Mouse (Mus musculus) intestine, embryonic 14.5 days (tissue): Measurements from ENCODE around the gene Atxn1l. TPM values are rescaled to one million over a fixed set of nuclear protein-coding genes. Genes with fewer than 3 reads are reported as not detected.

Experiments used
- ATAC-seq: fragments of 200-750 bp; cut with Nextera tagmentation; replicated peaks from 2 replicates; pipeline ENCODE4 v1.8.0; 2017; ENCODE audit warnings: low read depth, moderate number of reproducible peaks, moderate TSS enrichment, moderate library complexity; ENCODE audit not compliant: low FRiP score, low TSS enrichment
- DNase-seq: peaks from one replicate; pipeline ENCODE4 v3.0.0-alpha.2; 2018; ENCODE audit warnings: low spot score
- H3K27ac ChIP-seq: fragments of 300-500 bp; sonication (generic); 2 replicates; pipeline ENCODE4 v1.5.1; 2014; ENCODE audit warnings: low read depth, mild to moderate bottlenecking, control low read depth
- H3K27me3 ChIP-seq: fragments of 300-500 bp; sonication (generic); replicated peaks from 2 replicates; pipeline ENCODE4 v1.6.1; 2014; ENCODE audit warnings: low read length, control low read depth; ENCODE audit not compliant: control insufficient read depth, insufficient read depth
- H3K36me3 ChIP-seq: fragments of 300-500 bp; sonication (generic); 2 replicates; pipeline ENCODE4 v1.6.1; 2014; ENCODE audit warnings: low read length, control low read depth; ENCODE audit not compliant: control insufficient read depth, insufficient read depth
- H3K4me1 ChIP-seq: fragments of 300-500 bp; sonication (generic); replicated peaks from 2 replicates; pipeline ENCODE4 v1.6.1; 2014; ENCODE audit warnings: low read length, control low read depth, mixed read lengths; ENCODE audit not compliant: control insufficient read depth, insufficient read depth
- H3K4me2 ChIP-seq: fragments of 300-500 bp; sonication (generic); 2 replicates; pipeline ENCODE4 v1.6.1; 2014; ENCODE audit warnings: low read length
- H3K4me3 ChIP-seq: fragments of 300-500 bp; sonication (generic); 2 replicates; pipeline ENCODE4 v1.5.1; 2014; ENCODE audit warnings: low read depth, low read length, control low read depth, mixed read lengths
- H3K9ac ChIP-seq: fragments of 300-500 bp; sonication (generic); 2 replicates; pipeline ENCODE4 v1.6.1; 2014; ENCODE audit warnings: mild to moderate bottlenecking, low read length
- H3K9me3 ChIP-seq: fragments of 300-500 bp; sonication (generic); 2 replicates; pipeline ENCODE4 v1.6.1; 2016; ENCODE audit warnings: low read length, control low read depth; ENCODE audit not compliant: control insufficient read depth
- WGBS: fragments of 180-500 bp; shearing (Covaris S2); extraction: QIAGEN DNeasy Blood & Tissue Kit; methylation state at CpG from one replicate; pipeline ENCODE4 v1.1.7; 2014; 5-methylcytosine and 5-hydroxymethylcytosine counted together
- polyA plus RNA-seq: library from polyadenylated mRNA; unstranded; fragments of >200 nt; fragmentation: Nextera tagmentation; extraction: Ambion mirVana; gene quantifications from 2 replicates; pipeline ENCODE4 v1.2.1, GENCODE M21; 2014

Gene Atxn1l
- polyA plus RNA-seq, 1 experiment from 2014 or later, result 7.1 TPM

- peaks cover 44% of the 10 kb centered on the region for H3K36me3 ChIP-seq
- ATAC-seq (0 out of 2 replicates have a peak, but pooled peaks have one; percentile 20), DNase-seq (peak; percentile 90)
- peak overlapping the region; percentile 91 for H3K4me3 ChIP-seq
- H3K9me3 ChIP-seq, result no peaks in the 10 kb centered on the region
- H3K27me3 ChIP-seq, result no peaks in the 10 kb centered on the region
- WGBS, result 25% methylated on average over 2 of the region's 2 CpGs
- H3K4me2 ChIP-seq, result peak overlapping the region; percentile 89
- H3K4me1 ChIP-seq, result peaks cover 16% of the 10 kb centered on the region
- no peak overlapping the region for H3K27ac ChIP-seq
- no peak overlapping the region; the same call in 1 of the 2 replicates for H3K9ac ChIP-seq
Observed at GRCm38 (mm10) chr8:109706874-109707237, 30.7 kb downstream of the Atxn1l start.

- peak overlapping the region; percentile 95 for H3K27ac ChIP-seq
- peak overlapping the region; percentile 99 for H3K9ac ChIP-seq
- peaks cover 39% of the 10 kb centered on the region for H3K36me3 ChIP-seq
- peaks cover 16% of the 10 kb centered on the region for H3K4me1 ChIP-seq
- H3K4me3 ChIP-seq, result peak overlapping the region; percentile 91
- 1% methylated on average over 28 of the region's 30 CpGs for WGBS
- ATAC-seq, result peak; percentile 42; the same call in 1 of the 2 replicates
- no peaks in the 10 kb centered on the region for H3K27me3 ChIP-seq
- DNase-seq, result peak; percentile 88
- H3K9me3 ChIP-seq, result no peaks in the 10 kb centered on the region
- peak overlapping the region; percentile 89 for H3K4me2 ChIP-seq
Observed at GRCm38 (mm10) chr8:109706076-109706873, 31.3 kb downstream of the Atxn1l start.

- H3K4me1 ChIP-seq, result peaks cover 16% of the 10 kb centered on the region
- DNase-seq (peak; percentile 91), ATAC-seq (peak; percentile 87)
- no peaks in the 10 kb centered on the region for H3K27me3 ChIP-seq
- peak within 1 kb of the TSS; percentile 91 for H3K4me3 ChIP-seq
- H3K4me2 ChIP-seq, result peak within 1 kb of the TSS; percentile 89
- H3K36me3 ChIP-seq, result peaks cover 31% of the 10 kb centered on the region
- WGBS, result under 1% methylated on average over 83 of the region's 100 CpGs
- H3K27ac ChIP-seq, result peak within 1 kb of the TSS; percentile 95
- H3K9ac ChIP-seq, result peak within 1 kb of the TSS; percentile 99
- H3K9me3 ChIP-seq, result no peaks in the 10 kb centered on the region
Observed at GRCm38 (mm10) chr8:109705320-109706075, 32.0 kb downstream of the Atxn1l start, which contains the start of gene Zfp821. TSS of gene Zfp821 (plus strand) at chr8:109705546.

GRCm38 (mm10) chr8:109704565-109705319, 32.8 kb downstream of the Atxn1l start:
- Histone ChIP-seq H3K4me1 (peaks cover 16% of the 10 kb centered on the region), H3K9me3 (no peaks in the 10 kb centered on the region), H3K36me3 (peaks cover 23% of the 10 kb centered on the region), H3K27me3 (no peaks in the 10 kb centered on the region), H3K4me3 (peak overlapping the region; percentile 91), H3K4me2 (peak overlapping the region; percentile 89), H3K27ac (0 out of 2 replicates have a peak overlapping the region, but pooled peaks have one; percentile 95), H3K9ac (peak overlapping the region; percentile 18; the same call in 1 of the 2 replicates)
- WGBS, result 10% methylated on average over 24 of the region's 24 CpGs
- DNase-seq (peak; percentile 58), ATAC-seq (peak; percentile 14; the same call in 1 of the 2 replicates)

- H3K4me2 ChIP-seq, result no peak overlapping the region
- H3K27ac ChIP-seq, result no peak overlapping the region
- peaks cover 7% of the 10 kb centered on the region; the same call in 1 of the 2 replicates for H3K4me1 ChIP-seq
- H3K9ac ChIP-seq, result no peak overlapping the region
- H3K36me3 ChIP-seq, result no peaks in the 10 kb centered on the region
- no peak overlapping the region for H3K4me3 ChIP-seq
- no peaks in the 10 kb centered on the region for H3K9me3 ChIP-seq
- no peak for DNase-seq
- no peaks in the 10 kb centered on the region for H3K27me3 ChIP-seq
- WGBS, result 70% methylated on average over 3 of the region's 3 CpGs
- no peak for ATAC-seq
Observed at GRCm38 (mm10) chr8:109698477-109698876, 39.1 kb downstream of the Atxn1l start.

GRCm38 (mm10) chr8:109697754-109698153, 39.8 kb downstream of the Atxn1l start:
- no peaks in the 10 kb centered on the region for H3K9me3 ChIP-seq
- H3K4me1 ChIP-seq, result peaks cover 7% of the 10 kb centered on the region; the same call in 1 of the 2 replicates
- DNase-seq (no peak), ATAC-seq (no peak)
- WGBS, result 78% methylated on average over 1 of the region's 1 CpGs
- H3K36me3 ChIP-seq, result no peaks in the 10 kb centered on the region
- no peak overlapping the region for H3K27ac ChIP-seq
- no peaks in the 10 kb centered on the region for H3K27me3 ChIP-seq
- no peak overlapping the region for H3K4me3 ChIP-seq
- no peak overlapping the region for H3K9ac ChIP-seq
- no peak overlapping the region for H3K4me2 ChIP-seq

- peak overlapping the region; percentile 79 for H3K4me2 ChIP-seq
- H3K4me3 ChIP-seq, result no peak overlapping the region
Observed at GRCm38 (mm10) chr8:109694154-109694553, 43.4 kb downstream of the Atxn1l start.

More at GRCm38 (mm10) chr8:109694154-109694553, 43.4 kb downstream of the Atxn1l start:
- WGBS, result 44% methylated on average over 6 of the region's 6 CpGs
- ATAC-seq (no peak), DNase-seq (no peak)
- no peaks in the 10 kb centered on the region for H3K27me3 ChIP-seq
- no peak overlapping the region for H3K27ac ChIP-seq
- H3K36me3 ChIP-seq, result no peaks in the 10 kb centered on the region
- H3K9ac ChIP-seq, result no peak overlapping the region
- peaks cover 13% of the 10 kb centered on the region for H3K4me1 ChIP-seq
- H3K9me3 ChIP-seq, result no peaks in the 10 kb centered on the region
